Mouse (Mus musculus) cerebellum, adult 9-10 months (tissue): ENCODE measurements at regions not wholly inside any gene's neighbourhood (a gene's known extent, or its start where the extent isn't known, plus 50 kb on each side); places are given as distances from the start of the nearest gene placed in this dataset.

Source experiments
- DNase-seq: peaks from one replicate; pipeline ENCODE4 v3.0.0; 2022

GRCm38 (mm10) chr11:56932766-56933165 is 78.4 kb upstream of the Gria1 start:
- DNase-seq: no peak

GRCm38 (mm10) chr11:56952357-56952756 is 58.8 kb upstream of the Gria1 start:
- no peak for DNase-seq

- DNase-seq: no peak
Measured at GRCm38 (mm10) chr11:56957824-56958223, 53.4 kb upstream of the Gria1 start.
